Mouse (Mus musculus) forebrain, embryonic 13.5 days (tissue): ENCODE data around the gene Apba2. TPM values are rescaled to one million over a fixed set of nuclear protein-coding genes. Genes with fewer than 3 reads are reported as not detected.

Experiments used
- ATAC-seq: fragments of 200-750 bp; cut with Nextera tagmentation; 2 replicates; pipeline ENCODE4 v1.8.0; 2017
- H3K27ac ChIP-seq: fragments of 300-500 bp; sonication (generic); 2 replicates; pipeline ENCODE4 v1.5.1; 2015; ENCODE audit warnings: inconsistent platforms, mild to moderate bottlenecking, moderate library complexity
- H3K27me3 ChIP-seq: fragments of 300-500 bp; sonication (generic); 2 replicates; pipeline ENCODE4 v1.6.1; 2015; ENCODE audit warnings: mild to moderate bottlenecking, inconsistent platforms
- H3K36me3 ChIP-seq: fragments of 300-500 bp; sonication (generic); 2 replicates; pipeline ENCODE4 v1.6.1; 2015; ENCODE audit warnings: mild to moderate bottlenecking, inconsistent platforms; ENCODE audit not compliant: poor library complexity, severe bottlenecking
- H3K4me1 ChIP-seq: fragments of 300-500 bp; sonication (generic); 2 replicates; pipeline ENCODE4 v1.6.1; 2015; ENCODE audit warnings: inconsistent platforms
- H3K4me2 ChIP-seq: fragments of 300-500 bp; sonication (generic); 2 replicates; pipeline ENCODE4 v1.6.1; 2015; ENCODE audit warnings: inconsistent platforms, mild to moderate bottlenecking, moderate library complexity
- H3K4me3 ChIP-seq: fragments of 300-500 bp; sonication (generic); 2 replicates; pipeline ENCODE4 v1.5.1; 2015; ENCODE audit warnings: mild to moderate bottlenecking, inconsistent platforms
- H3K9ac ChIP-seq: fragments of 300-500 bp; sonication (generic); 2 replicates; pipeline ENCODE4 v1.6.1; 2015; ENCODE audit warnings: mild to moderate bottlenecking, inconsistent platforms
- H3K9me3 ChIP-seq: fragments of 300-500 bp; sonication (generic); replicated peaks from 2 replicates; pipeline ENCODE4 v1.6.1; 2016; ENCODE audit warnings: inconsistent platforms
- WGBS: fragments of 180-500 bp; shearing (Covaris S2); methylation state at CpG from one replicate; pipeline ENCODE4 v1.1.7; 2015; 5-methylcytosine and 5-hydroxymethylcytosine counted together
- polyA plus RNA-seq: library from polyadenylated mRNA; unstranded; fragments of >200 nt; fragmentation: Nextera tagmentation; extraction: Ambion mirVana; gene quantifications from 2 replicates; pipeline ENCODE4 v1.2.1, GENCODE M21; 2015

The Apba2 gene
- polyA plus RNA-seq, 1 experiment from 2014 or later, result 115 TPM

DNA sequence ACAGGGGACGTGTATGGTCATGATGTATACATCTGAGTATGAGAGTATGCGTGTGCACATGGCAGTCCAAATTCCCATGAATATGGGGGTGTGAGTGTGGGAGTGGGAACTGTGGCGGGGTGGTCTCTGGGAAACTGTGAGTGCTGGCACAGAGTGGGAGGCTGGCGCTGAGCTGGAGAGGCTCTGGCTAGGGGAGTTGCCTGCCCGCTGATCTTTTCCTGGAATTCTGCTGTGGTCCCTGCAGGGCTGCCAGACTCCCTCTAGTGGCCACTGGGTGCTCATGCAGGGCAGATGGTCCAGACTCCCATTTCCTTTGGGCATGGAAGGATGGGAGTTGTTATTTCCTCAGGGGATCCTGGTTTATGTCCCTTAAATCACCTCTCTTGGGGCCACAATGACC lies 250.0 kb downstream of the Apba2 start:
- WGBS, result 24% methylated on average over 5 of the region's 5 CpGs
- H3K36me3 ChIP-seq, result peaks cover 47% of the 10 kb centered on the region
- no peaks in the 10 kb centered on the region for H3K27me3 ChIP-seq

DNA sequence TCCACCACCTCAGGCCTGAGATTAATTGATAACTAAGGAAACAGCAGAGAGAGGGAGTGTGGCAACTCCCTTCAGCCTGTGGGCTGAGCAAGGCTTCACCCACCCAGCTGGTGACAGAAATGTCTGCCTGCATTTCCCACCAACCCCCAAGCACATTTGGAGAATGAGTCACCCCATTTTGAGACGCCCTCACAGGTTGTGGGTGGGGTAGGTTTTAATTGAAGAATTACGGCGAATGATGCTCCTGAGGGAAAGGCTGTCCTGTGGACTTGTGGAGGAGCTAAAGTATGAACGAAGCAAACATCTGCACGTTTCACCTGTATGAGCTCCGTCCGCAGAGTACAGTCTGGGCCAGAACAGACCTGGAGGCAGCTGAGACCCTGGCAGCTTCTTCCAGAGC lies 250.6 kb downstream of the Apba2 start:
- Histone ChIP-seq H3K4me3 (no peak overlapping the region), H3K9me3 (no peaks in the 10 kb centered on the region), H3K36me3 (peaks cover 41% of the 10 kb centered on the region), H3K27ac (no peak overlapping the region), H3K27me3 (no peaks in the 10 kb centered on the region), H3K4me1 (no peaks in the 10 kb centered on the region), H3K9ac (no peak overlapping the region), H3K4me2 (no peak overlapping the region)
- WGBS, result 98% methylated on average over 7 of the region's 7 CpGs
- ATAC-seq, result 0 out of 2 replicates have a peak, but pooled peaks have one; percentile 3

More for the DNA sequence above, 250.0 kb downstream of the Apba2 start:
- ATAC-seq, result peak; percentile 79
- Histone ChIP-seq H3K27ac (no peak overlapping the region), H3K4me3 (no peak overlapping the region), H3K4me2 (no peak overlapping the region), H3K9ac (no peak overlapping the region), H3K9me3 (no peaks in the 10 kb centered on the region), H3K4me1 (no peaks in the 10 kb centered on the region)

DNA sequence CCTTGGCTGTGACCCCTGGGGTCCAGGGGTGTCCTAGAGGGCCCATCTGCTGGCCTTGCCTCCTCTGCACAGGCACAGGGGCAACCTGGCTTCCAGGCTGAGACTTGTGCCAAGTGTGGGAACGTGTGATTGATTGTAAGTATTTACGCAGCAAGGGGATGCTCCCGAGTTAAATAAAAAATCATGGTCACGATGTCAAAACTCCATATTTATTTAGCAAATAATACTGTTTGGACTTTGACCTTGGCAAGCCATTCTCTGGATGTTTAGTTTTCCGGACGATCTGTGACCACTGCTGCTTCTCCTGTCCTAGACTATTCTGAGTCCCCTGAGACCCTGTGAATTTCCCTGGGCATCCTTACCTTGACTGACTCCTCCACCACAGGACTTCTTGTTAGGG lies 252.2 kb downstream of the Apba2 start:
- Histone ChIP-seq H3K4me1 (no peaks in the 10 kb centered on the region), H3K4me2 (no peak overlapping the region), H3K4me3 (no peak overlapping the region), H3K9ac (no peak overlapping the region), H3K27ac (no peak overlapping the region), H3K9me3 (no peaks in the 10 kb centered on the region), H3K27me3 (no peaks in the 10 kb centered on the region), H3K36me3 (peaks cover 31% of the 10 kb centered on the region)
- WGBS, result 89% methylated on average over 6 of the region's 6 CpGs
- no peak for ATAC-seq

DNA sequence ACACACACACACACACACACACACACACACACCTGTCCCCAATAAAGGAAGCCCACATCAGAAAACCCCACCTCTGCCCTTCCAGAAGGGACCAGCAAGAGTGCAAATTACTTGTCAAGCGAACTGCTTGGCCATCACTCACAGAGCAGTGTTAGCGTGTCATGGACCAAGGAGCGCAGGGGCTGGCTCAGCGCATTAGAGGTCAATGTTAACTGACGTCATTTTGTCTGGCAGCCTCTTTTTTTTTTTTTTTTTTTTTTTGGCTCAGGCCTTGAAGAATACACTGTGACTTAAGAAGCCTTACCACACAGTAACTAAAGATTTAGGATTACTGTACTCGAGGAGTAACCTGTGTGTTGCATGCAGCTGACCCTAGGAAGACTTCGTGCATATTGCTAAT lies 252.7 kb downstream of the Apba2 start:
- Histone ChIP-seq H3K36me3 (peaks cover 30% of the 10 kb centered on the region), H3K9me3 (no peaks in the 10 kb centered on the region), H3K27me3 (no peaks in the 10 kb centered on the region), H3K9ac (no peak overlapping the region), H3K4me3 (no peak overlapping the region), H3K4me2 (no peak overlapping the region), H3K4me1 (no peaks in the 10 kb centered on the region), H3K27ac (no peak overlapping the region)
- ATAC-seq, result no peak
- 83% methylated on average over 7 of the region's 7 CpGs for WGBS

GRCm38 (mm10) chr7:64755141-64755540 lies 253.6 kb downstream of the Apba2 start:
- H3K9ac ChIP-seq, result no peak overlapping the region
- H3K4me3 ChIP-seq, result no peak overlapping the region
- H3K4me1 ChIP-seq, result no peaks in the 10 kb centered on the region
- 87% methylated on average over 7 of the region's 7 CpGs for WGBS
- H3K36me3 ChIP-seq, result peaks cover 26% of the 10 kb centered on the region
- no peaks in the 10 kb centered on the region for H3K27me3 ChIP-seq
- ATAC-seq, result no peak
- H3K9me3 ChIP-seq, result no peaks in the 10 kb centered on the region
- H3K4me2 ChIP-seq, result no peak overlapping the region
- no peak overlapping the region for H3K27ac ChIP-seq

DNA sequence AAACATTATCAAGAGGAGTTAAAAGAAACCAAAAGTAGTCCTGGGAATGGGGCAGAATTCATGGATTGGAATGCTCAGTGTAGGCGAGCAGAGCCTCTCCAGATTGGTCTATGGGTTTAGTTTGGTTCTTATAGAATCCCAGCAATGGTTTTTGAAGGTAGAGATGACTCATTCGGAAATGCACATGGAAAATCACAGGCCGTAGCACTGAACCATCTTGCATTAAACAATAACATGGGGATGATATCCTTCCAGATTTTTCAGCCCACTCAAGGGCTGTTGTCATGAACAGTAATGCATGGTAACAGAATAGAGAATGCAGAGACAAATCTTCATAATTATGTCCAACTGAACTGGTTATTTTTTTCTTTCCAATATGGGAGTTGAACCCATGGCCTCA lies 264.1 kb downstream of the Apba2 start:
- no peaks in the 10 kb centered on the region for H3K27me3 ChIP-seq
- H3K9me3 ChIP-seq, result no peaks in the 10 kb centered on the region
- H3K27ac ChIP-seq, result no peak overlapping the region
- no peaks in the 10 kb centered on the region for H3K36me3 ChIP-seq
- no peak overlapping the region for H3K4me3 ChIP-seq
- WGBS, result 80% methylated on average over 3 of the region's 3 CpGs
- H3K9ac ChIP-seq, result no peak overlapping the region
- no peak overlapping the region for H3K4me2 ChIP-seq
- no peaks in the 10 kb centered on the region for H3K4me1 ChIP-seq
- ATAC-seq, result no peak

DNA sequence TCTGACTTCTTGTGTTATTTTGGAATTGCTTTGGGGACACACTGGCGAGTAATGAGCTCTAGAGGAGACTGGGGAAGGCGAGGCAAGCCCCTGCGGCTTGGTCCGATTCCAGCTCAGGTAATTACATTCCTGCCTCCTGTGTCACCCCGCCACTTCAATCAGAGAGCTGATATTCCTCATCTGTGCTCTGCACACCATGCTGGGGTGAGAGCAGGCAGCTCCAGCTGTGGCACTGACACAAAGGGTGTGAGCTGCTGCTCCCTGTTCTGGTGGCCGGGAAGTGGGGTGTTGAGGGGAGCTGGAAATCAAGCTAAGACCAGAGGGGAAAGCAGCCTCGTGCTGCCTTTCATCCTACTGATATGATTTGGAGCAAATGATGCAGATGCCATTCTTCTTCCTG lies 268.3 kb downstream of the Apba2 start:
- no peaks in the 10 kb centered on the region for H3K4me1 ChIP-seq
- no peaks in the 10 kb centered on the region for H3K27me3 ChIP-seq
- no peak overlapping the region for H3K4me3 ChIP-seq
- 55% methylated on average over 7 of the region's 7 CpGs for WGBS
- no peaks in the 10 kb centered on the region for H3K36me3 ChIP-seq
- peak; percentile 51; the same call in 1 of the 2 replicates for ATAC-seq
- no peak overlapping the region for H3K27ac ChIP-seq
- H3K9ac ChIP-seq, result no peak overlapping the region
- H3K9me3 ChIP-seq, result no peaks in the 10 kb centered on the region
- no peak overlapping the region for H3K4me2 ChIP-seq

DNA sequence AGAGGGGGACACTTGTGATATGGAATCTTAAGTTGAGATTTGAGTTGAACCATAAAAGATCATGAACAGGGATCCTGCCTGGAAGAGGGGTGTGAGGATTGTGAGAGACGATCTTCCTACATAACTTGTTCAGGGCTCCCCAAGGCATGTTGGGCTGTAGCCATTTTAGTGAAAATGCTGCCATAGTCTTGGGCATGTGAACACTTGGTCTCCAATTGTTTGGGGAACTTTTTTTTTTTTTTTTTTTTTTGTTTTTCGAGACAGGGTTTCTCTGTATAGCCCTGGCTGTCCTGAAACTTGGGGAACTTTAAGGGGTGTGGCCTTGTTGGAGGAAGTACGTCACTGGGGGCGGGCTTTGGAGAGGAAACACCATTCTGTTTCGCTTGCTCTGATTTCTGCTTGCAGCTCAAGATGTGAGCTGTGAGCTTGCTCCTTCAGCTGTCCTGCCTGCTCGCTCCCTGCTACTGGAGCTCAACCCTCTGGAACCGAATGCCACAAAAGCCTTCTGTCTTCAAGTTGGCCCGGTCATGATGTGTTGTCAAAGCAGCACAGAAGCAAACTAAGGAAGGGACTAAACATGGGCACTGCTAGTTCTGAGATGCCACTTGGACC lies 269.4 kb downstream of the Apba2 start:
- Histone ChIP-seq H3K36me3 (no peaks in the 10 kb centered on the region), H3K4me3 (no peak overlapping the region), H3K27me3 (no peaks in the 10 kb centered on the region), H3K9me3 (no peaks in the 10 kb centered on the region), H3K4me2 (no peak overlapping the region), H3K4me1 (no peaks in the 10 kb centered on the region), H3K9ac (no peak overlapping the region), H3K27ac (no peak overlapping the region)
- WGBS, result 78% methylated on average over 8 of the region's 8 CpGs
- ATAC-seq, result no peak

DNA sequence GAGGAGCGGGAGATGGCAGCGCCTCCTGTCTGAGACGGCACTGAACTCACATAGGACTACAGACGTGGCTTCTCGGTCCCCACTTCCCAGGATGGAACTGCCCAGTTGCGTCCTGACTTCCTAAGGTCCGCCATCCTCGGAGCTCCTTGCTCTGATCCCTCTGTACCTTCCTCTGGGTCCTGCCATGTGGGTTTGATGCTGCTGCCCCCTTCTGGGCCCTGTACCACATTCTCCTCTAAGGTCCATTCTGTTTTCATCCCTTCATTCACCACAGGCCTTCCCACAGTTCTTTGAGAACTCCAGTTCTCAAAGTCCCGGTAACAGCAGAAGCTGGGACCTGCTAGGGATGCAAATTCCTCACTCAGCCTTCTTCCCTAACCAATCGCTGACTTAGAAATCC lies 272.0 kb downstream of the Apba2 start:
- no peak overlapping the region for H3K4me3 ChIP-seq
- H3K27me3 ChIP-seq, result no peaks in the 10 kb centered on the region
- no peak for ATAC-seq
- H3K4me2 ChIP-seq, result no peak overlapping the region
- peaks cover 8% of the 10 kb centered on the region for H3K4me1 ChIP-seq
- H3K9ac ChIP-seq, result no peak overlapping the region
- no peaks in the 10 kb centered on the region for H3K36me3 ChIP-seq
- 39% methylated on average over 10 of the region's 10 CpGs for WGBS
- no peak overlapping the region for H3K27ac ChIP-seq
- H3K9me3 ChIP-seq, result no peaks in the 10 kb centered on the region

- Histone ChIP-seq H3K4me2 (no peak overlapping the region), H3K27me3 (no peaks in the 10 kb centered on the region), H3K4me3 (no peak overlapping the region), H3K9ac (no peak overlapping the region), H3K27ac (no peak overlapping the region), H3K9me3 (no peaks in the 10 kb centered on the region), H3K4me1 (peaks cover 22% of the 10 kb centered on the region), H3K36me3 (no peaks in the 10 kb centered on the region)
- 88% methylated on average over 13 of the region's 13 CpGs for WGBS
- no peak for ATAC-seq
Observed at GRCm38 (mm10) chr7:64776708-64777489, 275.4 kb downstream of the Apba2 start.

DNA sequence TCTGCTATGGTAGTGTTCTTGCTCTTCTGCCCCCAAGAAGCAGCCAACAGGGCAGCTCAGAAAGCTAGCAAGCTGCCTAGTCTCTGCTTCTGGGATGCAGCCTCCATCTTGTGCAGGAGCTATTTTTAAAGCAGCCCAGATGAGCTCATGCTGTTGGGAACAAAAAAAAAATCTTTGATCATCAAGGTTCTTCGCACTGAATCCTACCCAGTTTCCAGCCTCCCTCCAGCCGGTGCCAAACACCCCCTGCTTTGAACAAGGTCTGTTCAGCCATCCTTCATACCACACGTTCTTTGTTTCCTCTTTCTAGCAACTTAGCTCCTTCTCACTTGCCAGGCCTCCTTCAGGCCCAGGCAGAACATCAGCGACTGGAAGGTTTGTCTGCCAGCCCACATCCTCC lies 278.0 kb downstream of the Apba2 start:
- Histone ChIP-seq H3K4me2 (no peak overlapping the region), H3K4me1 (peaks cover 22% of the 10 kb centered on the region), H3K9ac (no peak overlapping the region), H3K27ac (no peak overlapping the region), H3K36me3 (no peaks in the 10 kb centered on the region), H3K27me3 (no peaks in the 10 kb centered on the region), H3K9me3 (no peaks in the 10 kb centered on the region), H3K4me3 (no peak overlapping the region)
- no peak for ATAC-seq
- WGBS, result 83% methylated on average over 4 of the region's 4 CpGs

GRCm38 (mm10) chr7:64785040-64785439 lies 283.5 kb downstream of the Apba2 start:
- 24% methylated on average over 3 of the region's 3 CpGs for WGBS
- Histone ChIP-seq H3K4me1 (peaks cover 10% of the 10 kb centered on the region), H3K36me3 (no peaks in the 10 kb centered on the region), H3K27me3 (no peaks in the 10 kb centered on the region), H3K9ac (no peak overlapping the region), H3K9me3 (no peaks in the 10 kb centered on the region), H3K27ac (no peak overlapping the region), H3K4me2 (no peak overlapping the region), H3K4me3 (no peak overlapping the region)
- ATAC-seq, result peak; percentile 56; the same call in 1 of the 2 replicates
